Mouse (Mus musculus) C2C12 (cell line): ENCODE measurements around the gene Adra1d.

ENCODE experiments used
- CTCF ChIP-seq: IDR thresholded peaks from one replicate; pipeline ENCODE4 v1.5.1; 2011; ENCODE audit not compliant: control insufficient read depth, insufficient read depth, insufficient read length
- MAX ChIP-seq: IDR thresholded peaks from one replicate; pipeline ENCODE4 v1.6.1; 2011; ENCODE audit warnings: mild to moderate bottlenecking, control low read depth

DNA sequence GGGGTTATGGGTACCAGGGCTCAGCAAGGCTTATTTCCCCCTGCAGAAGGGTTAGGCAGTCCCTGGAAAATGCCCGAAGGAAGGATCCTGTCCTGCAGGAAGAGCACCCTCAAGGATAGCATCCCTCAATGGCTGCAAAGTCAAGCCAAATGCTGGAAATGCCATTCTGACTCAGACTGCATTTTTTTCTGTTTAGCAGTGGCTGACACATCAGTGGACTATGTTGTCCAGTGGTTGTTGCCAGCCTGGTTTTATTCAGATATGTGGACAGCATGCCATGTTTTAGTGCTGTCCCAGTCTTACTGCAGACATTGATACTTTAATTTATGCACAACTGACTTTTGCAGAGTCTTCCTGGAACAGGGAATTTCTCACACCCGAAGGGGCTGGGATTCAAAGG, 13.8 kb downstream of the Adra1d start:
- TF ChIP-seq MAX (peak; percentile 72), CTCF (no peak)
